Mouse (Mus musculus) ES-Bruce4 (cell line): ENCODE data around the gene Spi1. TPM values are rescaled to one million over a fixed set of nuclear protein-coding genes. Genes with fewer than 3 reads are reported as not detected.
A peak's percentile ranks its signal among the peaks of the same experiment; 100 is the strongest.

ENCODE experiments used
- H3K27ac ChIP-seq: 2 replicates; pipeline ENCODE4 v1.5.1; 2012; ENCODE audit warnings: low read length, inconsistent platforms; ENCODE audit not compliant: insufficient read depth
- H3K27me3 ChIP-seq: 2 replicates; pipeline ENCODE4 v1.6.1; 2012; ENCODE audit warnings: mild to moderate bottlenecking, low read length, inconsistent platforms; ENCODE audit not compliant: control insufficient read depth, poor library complexity, insufficient read depth, severe bottlenecking
- H3K36me3 ChIP-seq: 2 replicates; pipeline ENCODE4 v1.6.1; 2012; ENCODE audit warnings: inconsistent platforms, mild to moderate bottlenecking, low read length, moderate library complexity; ENCODE audit not compliant: control insufficient read depth, poor library complexity, insufficient read depth, severe bottlenecking
- H3K4me1 ChIP-seq: one replicate; pipeline ENCODE4 v1.8.1; 2011; ENCODE audit warnings: low read length; ENCODE audit not compliant: control insufficient read depth, insufficient read depth
- H3K4me3 ChIP-seq: 2 replicates; pipeline ENCODE4 v1.5.1; 2011; ENCODE audit warnings: low read depth, mild to moderate bottlenecking, low read length
- H3K9ac ChIP-seq: 2 replicates; pipeline ENCODE4 v1.6.1; 2012; ENCODE audit warnings: low read depth, mild to moderate bottlenecking, inconsistent platforms; ENCODE audit not compliant: poor library complexity, severe bottlenecking
- H3K9me3 ChIP-seq: replicated peaks from 2 replicates; pipeline ENCODE4 v1.6.1; 2012; ENCODE audit warnings: mild to moderate bottlenecking, low read length, inconsistent platforms; ENCODE audit not compliant: control insufficient read depth, poor library complexity, insufficient read depth, severe bottlenecking
- CTCF ChIP-seq: IDR thresholded peaks from one replicate; pipeline ENCODE4 v1.8.1; 2011; ENCODE audit warnings: low read depth, low read length
- EP300 ChIP-seq: IDR thresholded peaks from 2 replicates; pipeline ENCODE4 v1.6.1; 2011; ENCODE audit warnings: low read depth, low read length; ENCODE audit not compliant: insufficient read depth
- POLR2A ChIP-seq: IDR thresholded peaks from one replicate; pipeline ENCODE4 v1.8.1; 2011; ENCODE audit warnings: low read length; ENCODE audit not compliant: insufficient read depth
- polyA plus RNA-seq: library from polyadenylated mRNA; stranded (reverse); fragments of >200 nt; gene quantifications from 2 replicates; pipeline ENCODE4 v1.2.4, GENCODE M21; 2011; ENCODE audit warnings: low read depth; ENCODE audit not compliant: missing spikeins, insufficient read depth, insufficient read length

Spi1 gene
- polyA plus RNA-seq, 1 experiment: not detected

- TF ChIP-seq CTCF: no peak
- no peak for TF ChIP-seq POLR2A
- TF ChIP-seq EP300: 0 out of 2 replicates have a peak, but pooled peaks have one; percentile 19
- no peaks in the 10 kb centered on the region for H3K36me3 ChIP-seq
- no peaks in the 10 kb centered on the region for H3K27me3 ChIP-seq
- H3K4me3 ChIP-seq: no peak overlapping the region
- H3K27ac ChIP-seq: no peak overlapping the region
- no peaks in the 10 kb centered on the region for H3K4me1 ChIP-seq
- H3K9me3 ChIP-seq: no peaks in the 10 kb centered on the region
- no peak overlapping the region for H3K9ac ChIP-seq
These were observed 30.3 kb downstream of the Spi1 start for GRCm38 (mm10) chr2:91112491-91112890.

GRCm38 (mm10) chr2:91113334-91113733 is 31.1 kb downstream of the Spi1 start:
- TF ChIP-seq POLR2A (no peak), EP300 (no peak), CTCF (no peak)
- H3K9ac ChIP-seq: no peak overlapping the region
- no peaks in the 10 kb centered on the region for H3K4me1 ChIP-seq
- no peaks in the 10 kb centered on the region for H3K9me3 ChIP-seq
- H3K36me3 ChIP-seq: no peaks in the 10 kb centered on the region
- H3K27ac ChIP-seq: no peak overlapping the region
- H3K27me3 ChIP-seq: no peaks in the 10 kb centered on the region
- H3K4me3 ChIP-seq: no peak overlapping the region

- Histone ChIP-seq H3K4me1 (no peaks in the 10 kb centered on the region), H3K9ac (no peak overlapping the region), H3K9me3 (no peaks in the 10 kb centered on the region), H3K27ac (no peak overlapping the region), H3K36me3 (no peaks in the 10 kb centered on the region), H3K4me3 (no peak overlapping the region), H3K27me3 (no peaks in the 10 kb centered on the region)
- TF ChIP-seq POLR2A (no peak), EP300 (no peak), CTCF (no peak)
These were observed 31.7 kb downstream of the Spi1 start for GRCm38 (mm10) chr2:91113852-91114251.

GRCm38 (mm10) chr2:91114781-91115577 is 32.8 kb downstream of the Spi1 start:
- Histone ChIP-seq H3K9ac (peak overlapping the region; percentile 65), H3K4me3 (peak overlapping the region; percentile 12; the same call in 1 of the 2 replicates), H3K36me3 (no peaks in the 10 kb centered on the region), H3K27me3 (no peaks in the 10 kb centered on the region), H3K27ac (no peak overlapping the region), H3K9me3 (no peaks in the 10 kb centered on the region), H3K4me1 (no peaks in the 10 kb centered on the region)
- TF ChIP-seq CTCF: peak; percentile 100
- no peak for TF ChIP-seq POLR2A
- peak; percentile 83; the same call in 1 of the 2 replicates for TF ChIP-seq EP300

GRCm38 (mm10) chr2:91115578-91115970 is 33.4 kb downstream of the Spi1 start:
- Histone ChIP-seq H3K9me3 (no peaks in the 10 kb centered on the region), H3K27ac (no peak overlapping the region), H3K9ac (peak overlapping the region; percentile 65), H3K4me1 (no peaks in the 10 kb centered on the region), H3K4me3 (peak overlapping the region; percentile 12; the same call in 1 of the 2 replicates), H3K36me3 (no peaks in the 10 kb centered on the region), H3K27me3 (no peaks in the 10 kb centered on the region)
- TF ChIP-seq CTCF (no peak), POLR2A (no peak), EP300 (no peak)

GRCm38 (mm10) chr2:91116842-91117241 is 34.7 kb downstream of the Spi1 start:
- H3K9ac ChIP-seq: no peak overlapping the region
- no peaks in the 10 kb centered on the region for H3K9me3 ChIP-seq
- TF ChIP-seq EP300 (no peak), CTCF (no peak), POLR2A (no peak)
- no peaks in the 10 kb centered on the region for H3K4me1 ChIP-seq
- no peak overlapping the region for H3K27ac ChIP-seq
- H3K27me3 ChIP-seq: no peaks in the 10 kb centered on the region
- no peaks in the 10 kb centered on the region for H3K36me3 ChIP-seq
- no peak overlapping the region for H3K4me3 ChIP-seq
